Mouse (Mus musculus) embryonic facial prominence, embryonic 13.5 days (tissue): Measurements from ENCODE around the gene Dctn2. TPM values are rescaled to one million over a fixed set of nuclear protein-coding genes. Genes with fewer than 3 reads are reported as not detected.
A peak's percentile ranks its signal among the peaks of the same experiment; 100 is the strongest.

Experiments used
- ATAC-seq: fragments of 200-750 bp; cut with Nextera tagmentation; 2 replicates; pipeline ENCODE4 v1.8.0; 2017; ENCODE audit warnings: low read depth; ENCODE audit not compliant: insufficient number of reproducible peaks, insufficient read depth, low FRiP score, low TSS enrichment
- H3K27ac ChIP-seq: fragments of 300-500 bp; sonication (generic); 2 replicates; pipeline ENCODE4 v1.5.1; 2015; ENCODE audit warnings: moderate library complexity, mild to moderate bottlenecking, inconsistent platforms
- H3K27me3 ChIP-seq: fragments of 300-500 bp; sonication (generic); 2 replicates; pipeline ENCODE4 v1.6.1; 2015; ENCODE audit warnings: mild to moderate bottlenecking, inconsistent platforms
- H3K36me3 ChIP-seq: fragments of 300-500 bp; sonication (generic); 2 replicates; pipeline ENCODE4 v1.6.1; 2015; ENCODE audit warnings: mild to moderate bottlenecking, inconsistent platforms
- H3K4me1 ChIP-seq: fragments of 300-500 bp; sonication (generic); 2 replicates; pipeline ENCODE4 v1.6.1; 2015; ENCODE audit warnings: inconsistent platforms
- H3K4me2 ChIP-seq: fragments of 300-500 bp; sonication (generic); 2 replicates; pipeline ENCODE4 v1.6.1; 2015; ENCODE audit warnings: moderate library complexity, mild to moderate bottlenecking, inconsistent platforms
- H3K4me3 ChIP-seq: fragments of 300-500 bp; sonication (generic); 2 replicates; pipeline ENCODE4 v1.5.1; 2015; ENCODE audit warnings: mild to moderate bottlenecking, inconsistent platforms
- H3K9ac ChIP-seq: fragments of 300-500 bp; sonication (generic); 2 replicates; pipeline ENCODE4 v1.6.1; 2015; ENCODE audit warnings: mild to moderate bottlenecking, inconsistent platforms
- H3K9me3 ChIP-seq: fragments of 300-500 bp; sonication (generic); 2 replicates; pipeline ENCODE4 v1.6.1; 2016; ENCODE audit warnings: inconsistent platforms
- WGBS: fragments of 180-500 bp; shearing (Covaris S2); methylation state at CpG from one replicate; pipeline ENCODE4 v1.1.7; 2015; ENCODE audit warnings: mixed read lengths; 5-methylcytosine and 5-hydroxymethylcytosine counted together
- polyA plus RNA-seq: library from polyadenylated mRNA; unstranded; fragments of >200 nt; fragmentation: Nextera tagmentation; extraction: Ambion mirVana; gene quantifications from 2 replicates; pipeline ENCODE4 v1.2.1, GENCODE M21; 2015

Dctn2 gene
- polyA plus RNA-seq, 1 experiment from 2014 or later, result 199 TPM

GRCm38 (mm10) chr10:127233141-127233540, 33.0 kb upstream of the Dctn2 start:
- Histone ChIP-seq H3K27ac (no peak overlapping the region), H3K9ac (no peak overlapping the region), H3K27me3 (no peaks in the 10 kb centered on the region), H3K9me3 (no peaks in the 10 kb centered on the region), H3K4me1 (peaks cover 9% of the 10 kb centered on the region), H3K36me3 (0 out of 2 replicates have a peak, but pooled peaks cover 7% of the 10 kb centered on the region), H3K4me3 (no peak overlapping the region), H3K4me2 (no peak overlapping the region)
- 83% methylated on average over 9 of the region's 9 CpGs for WGBS
- no peak for ATAC-seq

- Histone ChIP-seq H3K9ac (no peak overlapping the region), H3K27ac (no peak overlapping the region), H3K27me3 (no peaks in the 10 kb centered on the region), H3K4me1 (peaks cover 9% of the 10 kb centered on the region), H3K4me3 (no peak overlapping the region), H3K9me3 (no peaks in the 10 kb centered on the region), H3K36me3 (peaks cover 31% of the 10 kb centered on the region), H3K4me2 (no peak overlapping the region)
- WGBS, result 10% methylated on average over 9 of the region's 9 CpGs
- ATAC-seq, result no peak
Observed at GRCm38 (mm10) chr10:127236541-127236940, 29.6 kb upstream of the Dctn2 start.

GRCm38 (mm10) chr10:127238241-127238824, 27.8 kb upstream of the Dctn2 start:
- H3K4me1 ChIP-seq, result peaks cover 9% of the 10 kb centered on the region
- no peaks in the 10 kb centered on the region for H3K9me3 ChIP-seq
- ATAC-seq, result no peak
- WGBS, result 75% methylated on average over 18 of the region's 18 CpGs
- no peak overlapping the region for H3K27ac ChIP-seq
- no peaks in the 10 kb centered on the region for H3K27me3 ChIP-seq
- no peak overlapping the region for H3K4me2 ChIP-seq
- no peak overlapping the region for H3K9ac ChIP-seq
- H3K4me3 ChIP-seq, result no peak overlapping the region
- H3K36me3 ChIP-seq, result peaks cover 46% of the 10 kb centered on the region

GRCm38 (mm10) chr10:127250810-127251209, 15.4 kb upstream of the Dctn2 start:
- Histone ChIP-seq H3K4me1 (no peaks in the 10 kb centered on the region), H3K9me3 (no peaks in the 10 kb centered on the region), H3K27me3 (no peaks in the 10 kb centered on the region), H3K4me2 (no peak overlapping the region), H3K36me3 (peaks cover 6% of the 10 kb centered on the region; the same call in 1 of the 2 replicates), H3K4me3 (no peak overlapping the region), H3K9ac (no peak overlapping the region), H3K27ac (no peak overlapping the region)
- no peak for ATAC-seq
- 77% methylated on average over 5 of the region's 5 CpGs for WGBS

DNA sequence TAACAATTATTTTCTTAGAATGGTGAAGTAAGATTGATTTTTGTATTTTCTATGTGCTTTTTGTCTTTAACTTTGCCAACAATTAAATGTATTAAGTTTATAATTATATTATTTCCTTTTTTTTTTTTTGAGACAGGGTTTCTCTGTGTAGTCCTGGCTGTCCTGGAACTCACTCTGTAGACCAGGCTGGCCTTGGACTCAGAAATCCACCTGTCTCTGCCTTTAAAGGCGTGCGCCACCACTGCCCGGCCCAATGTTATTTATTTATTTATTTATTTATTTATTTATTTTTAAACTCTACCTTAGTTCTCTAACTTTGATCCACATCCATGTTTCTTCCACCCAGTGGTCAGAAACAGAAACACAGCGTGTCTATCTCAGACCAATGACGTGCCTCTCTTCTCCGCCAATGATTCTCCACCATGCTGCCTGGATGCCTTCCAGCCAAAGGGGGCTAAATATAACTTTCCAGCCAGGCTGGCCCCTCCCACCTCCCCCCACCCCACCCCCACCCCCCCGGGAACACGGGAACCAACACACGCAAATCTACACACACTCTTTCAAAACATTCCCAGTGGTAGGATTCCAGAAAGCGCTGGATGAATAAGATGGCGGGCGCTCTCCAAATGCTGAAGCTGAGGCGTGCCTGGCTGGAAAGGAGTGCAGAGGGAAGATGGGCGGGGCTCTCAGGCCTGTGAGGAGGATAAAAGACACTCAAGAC, 10.4 kb upstream of the Dctn2 start:
- no peak overlapping the region for H3K27ac ChIP-seq
- H3K4me2 ChIP-seq, result no peak overlapping the region
- ATAC-seq, result peak; percentile 59; the same call in 1 of the 2 replicates
- no peaks in the 10 kb centered on the region for H3K9me3 ChIP-seq
- no peaks in the 10 kb centered on the region for H3K4me1 ChIP-seq
- WGBS, result 18% methylated on average over 14 of the region's 14 CpGs
- H3K27me3 ChIP-seq, result no peaks in the 10 kb centered on the region
- H3K36me3 ChIP-seq, result no peaks in the 10 kb centered on the region
- no peak overlapping the region for H3K4me3 ChIP-seq
- no peak overlapping the region for H3K9ac ChIP-seq

DNA sequence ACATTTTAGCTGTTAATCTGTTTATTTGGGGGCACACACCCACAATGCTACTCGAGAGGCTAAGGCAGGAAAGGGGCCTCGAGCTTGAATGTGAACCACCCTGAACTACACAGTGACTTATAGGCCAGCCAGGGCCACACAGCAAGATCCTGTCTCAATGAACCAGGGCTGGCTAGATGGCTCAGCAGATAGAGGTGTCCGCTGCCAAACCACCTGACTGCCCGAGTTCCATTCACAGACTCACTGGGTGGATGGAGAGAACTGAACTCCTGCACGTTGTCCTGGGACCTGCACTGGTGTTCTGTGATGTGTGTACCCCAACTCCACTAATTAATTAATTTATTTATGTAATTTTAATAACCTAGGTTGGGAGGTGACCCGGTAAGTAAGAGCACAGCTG, 8.4 kb upstream of the Dctn2 start:
- Histone ChIP-seq H3K4me2 (no peak overlapping the region), H3K4me3 (no peak overlapping the region), H3K9ac (no peak overlapping the region), H3K9me3 (no peaks in the 10 kb centered on the region), H3K27ac (no peak overlapping the region), H3K36me3 (no peaks in the 10 kb centered on the region), H3K4me1 (peaks cover 9% of the 10 kb centered on the region), H3K27me3 (peaks cover 16% of the 10 kb centered on the region; the same call in 1 of the 2 replicates)
- no peak for ATAC-seq
- 79% methylated on average over 6 of the region's 6 CpGs for WGBS

DNA sequence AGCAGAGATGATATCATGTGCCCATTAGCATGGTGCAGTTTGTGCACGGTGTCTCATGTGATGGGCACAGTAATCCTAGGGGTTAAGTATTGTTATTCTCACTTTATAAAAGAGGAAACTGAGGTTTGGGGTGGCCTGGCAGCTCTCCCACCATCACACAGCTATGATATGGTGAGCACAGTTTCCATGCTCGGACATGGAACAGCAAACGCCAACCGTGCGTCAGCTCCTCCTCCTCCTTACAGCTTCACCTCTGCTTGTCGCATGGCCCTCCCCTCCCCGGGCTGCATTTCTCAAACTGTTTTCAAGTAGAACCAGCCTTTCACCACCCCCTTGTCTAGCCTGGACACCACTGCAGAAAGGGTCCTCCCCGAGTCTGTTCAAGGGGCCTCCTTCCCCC, 7.7 kb upstream of the Dctn2 start:
- ATAC-seq, result no peak
- Histone ChIP-seq H3K9ac (no peak overlapping the region), H3K4me3 (no peak overlapping the region), H3K9me3 (no peaks in the 10 kb centered on the region), H3K36me3 (no peaks in the 10 kb centered on the region), H3K4me2 (no peak overlapping the region), H3K27me3 (peaks cover 22% of the 10 kb centered on the region), H3K27ac (no peak overlapping the region), H3K4me1 (peaks cover 12% of the 10 kb centered on the region)
- WGBS, result 73% methylated on average over 8 of the region's 8 CpGs

DNA sequence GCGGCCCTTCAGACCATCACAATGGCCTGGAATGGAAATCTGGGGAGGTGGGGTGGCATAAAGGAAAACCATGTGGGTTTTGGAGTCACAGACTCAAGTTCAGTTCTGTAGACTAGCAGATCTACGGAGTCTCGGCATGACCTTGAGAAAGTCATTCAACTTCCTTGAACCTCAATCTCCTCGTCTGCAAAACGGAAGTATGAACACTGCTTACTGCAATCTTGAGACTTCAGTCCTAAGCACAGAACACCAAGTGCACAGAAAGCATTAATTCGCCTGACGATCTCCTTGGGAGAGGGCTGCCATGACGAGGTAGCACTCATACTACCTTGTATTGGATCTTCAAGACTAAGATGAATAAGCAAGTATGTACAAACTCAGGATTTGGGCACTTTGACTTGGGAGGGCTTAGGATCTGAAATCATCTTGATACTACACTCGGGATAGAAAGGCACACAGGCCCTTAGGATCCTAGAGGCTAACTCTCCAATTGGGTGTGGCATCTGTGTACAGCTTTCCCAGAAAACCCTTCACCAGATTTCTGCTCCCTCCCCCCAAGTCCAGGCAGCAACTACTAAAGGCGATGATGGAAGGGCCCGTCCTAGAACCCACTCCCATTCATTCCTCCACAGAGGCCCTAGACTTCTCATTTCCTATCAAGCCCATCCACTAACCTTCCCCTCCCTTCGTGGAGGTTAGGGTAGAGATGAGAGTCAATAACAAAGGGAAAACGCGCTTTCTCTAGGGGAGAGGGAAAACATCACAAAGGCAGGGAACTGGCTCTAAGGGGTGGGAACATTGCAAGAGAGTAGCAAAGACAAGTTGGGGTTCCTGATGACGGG, 4.2 kb upstream of the Dctn2 start:
- Histone ChIP-seq H3K4me2 (peak overlapping the region; percentile 91), H3K4me3 (peak overlapping the region; percentile 54), H3K9me3 (no peaks in the 10 kb centered on the region), H3K9ac (peak overlapping the region; percentile 70), H3K4me1 (peaks cover 14% of the 10 kb centered on the region), H3K27me3 (peaks cover 34% of the 10 kb centered on the region), H3K36me3 (no peaks in the 10 kb centered on the region), H3K27ac (no peak overlapping the region)
- 65% methylated on average over 15 of the region's 15 CpGs for WGBS
- ATAC-seq, result no peak

DNA sequence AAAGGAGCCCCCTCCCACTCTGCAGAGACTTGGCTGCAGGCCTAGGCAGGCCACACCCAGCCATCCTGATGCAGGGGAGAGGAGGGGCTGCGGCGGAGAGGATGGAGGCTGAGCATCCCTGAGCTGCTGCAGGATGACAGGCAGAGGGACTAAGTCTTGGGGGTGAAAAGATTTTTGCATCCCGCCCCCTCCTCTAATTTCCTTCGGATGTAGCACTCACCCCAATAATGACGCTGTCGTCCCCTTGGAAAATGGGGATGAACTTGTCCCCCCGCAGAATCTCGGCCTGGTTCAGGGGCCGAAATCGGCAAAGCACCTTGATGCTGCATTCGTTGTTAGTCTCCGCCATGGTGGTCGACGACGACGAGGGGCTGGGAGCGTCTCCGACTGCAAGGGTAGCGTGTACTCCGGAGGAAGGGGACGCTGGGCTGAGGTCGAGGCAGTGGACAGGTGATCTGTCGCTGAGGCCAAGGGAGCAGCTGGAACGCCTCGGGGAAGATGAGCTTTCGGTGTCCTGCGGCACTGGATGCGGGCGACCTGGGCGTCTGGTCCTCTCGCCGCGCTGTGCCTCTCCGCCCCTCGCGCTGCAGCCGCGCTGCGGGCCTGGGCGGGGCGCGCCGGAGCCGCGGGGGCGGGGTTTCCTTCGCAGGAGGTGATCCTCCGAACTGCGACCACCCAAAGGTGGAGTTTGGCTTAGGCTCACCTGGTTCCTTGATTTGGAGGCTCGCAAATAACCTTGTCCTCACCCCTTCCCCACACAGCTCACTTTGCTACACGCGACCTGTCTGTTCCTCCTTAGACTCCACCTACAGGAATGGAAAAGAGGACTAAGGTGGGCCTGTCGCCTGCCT, 3.4 kb upstream of the Dctn2 start, which contains the start of gene Kif5a:
Gene Kif5a (minus strand): TSS at position 801 of the 851 bp plus-strand sequence.
- under 1% methylated on average over 53 of the region's 53 CpGs for WGBS
- Histone ChIP-seq H3K9me3 (no peaks in the 10 kb centered on the region), H3K4me1 (peaks cover 20% of the 10 kb centered on the region), H3K4me3 (peak within 1 kb of the TSS; percentile 54), H3K36me3 (0 out of 2 replicates have a peak, but pooled peaks cover under 1% of the 10 kb centered on the region), H3K27ac (no peak within 1 kb of the TSS), H3K9ac (peak within 1 kb of the TSS; percentile 70), H3K4me2 (peak within 1 kb of the TSS; percentile 91), H3K27me3 (peaks cover 34% of the 10 kb centered on the region)
- no peak for ATAC-seq

GRCm38 (mm10) chr10:127263631-127264030, 2.5 kb upstream of the Dctn2 start:
- H3K36me3 ChIP-seq, result peaks cover 9% of the 10 kb centered on the region
- H3K27ac ChIP-seq, result no peak overlapping the region
- 37% methylated on average over 3 of the region's 3 CpGs for WGBS
- no peak for ATAC-seq
- H3K9me3 ChIP-seq, result no peaks in the 10 kb centered on the region
- H3K27me3 ChIP-seq, result peaks cover 34% of the 10 kb centered on the region
- H3K4me1 ChIP-seq, result peaks cover 29% of the 10 kb centered on the region
- no peak overlapping the region for H3K9ac ChIP-seq
- H3K4me2 ChIP-seq, result no peak overlapping the region; the same call in 1 of the 2 replicates
- H3K4me3 ChIP-seq, result no peak overlapping the region; the same call in 1 of the 2 replicates

GRCm38 (mm10) chr10:127264336-127264735, 1.8 kb upstream of the Dctn2 start:
- ATAC-seq, result no peak
- H3K9ac ChIP-seq, result no peak overlapping the region
- peaks cover 14% of the 10 kb centered on the region for H3K36me3 ChIP-seq
- H3K4me1 ChIP-seq, result peaks cover 34% of the 10 kb centered on the region
- H3K27ac ChIP-seq, result no peak overlapping the region
- H3K27me3 ChIP-seq, result peaks cover 34% of the 10 kb centered on the region
- H3K9me3 ChIP-seq, result no peaks in the 10 kb centered on the region
- WGBS, result 72% methylated on average over 8 of the region's 8 CpGs
- H3K4me2 ChIP-seq, result no peak overlapping the region
- no peak overlapping the region for H3K4me3 ChIP-seq
